ENCODE assay signal across 19 mouse cellular contexts in the genomic region with DNA sequence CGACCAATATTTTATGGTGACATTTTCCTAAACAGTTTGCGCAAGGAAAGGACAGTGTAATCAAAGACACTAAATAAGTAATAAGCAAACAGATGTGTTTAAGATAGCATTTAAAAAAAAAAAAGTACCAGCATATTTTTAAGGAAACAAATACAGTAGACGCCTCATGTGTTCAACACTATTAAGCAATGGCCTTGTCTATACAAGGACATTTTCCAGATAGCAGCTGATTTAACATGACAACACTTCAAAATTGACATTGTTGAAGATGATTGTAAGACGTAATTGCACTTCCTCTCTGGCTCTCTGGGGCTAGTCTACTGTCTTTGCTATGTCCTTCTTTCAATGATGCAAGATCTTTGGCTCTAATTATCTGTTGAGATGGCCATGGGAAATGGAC.
"Had no signal": no experiment of that assay in that cellular context is flagged by ENCODE, and none has a peak within 500 bp of the region (broad histone marks: within the 10 kb centered on the region; RNA-seq: fewer than 3 reads in every experiment).

No protein-coding gene starts in this region.

- H3K9me3 ChIP-seq: liver, embryonic 12.5 days; megakaryocyte, embryonic 14.5 days; midbrain, embryonic 13.5 days; midbrain, embryonic 15.5 days; neural tube, embryonic 13.5 days; neural tube, embryonic 15.5 days had no signal

- DNase-seq: lung, adult 18-20 months; lung, postnatal 4 days; retina, postnatal 1 day; right cerebral cortex, adult 18-20 months; right cerebral cortex, postnatal 25 days; right cerebral cortex, postnatal 4 days; spleen, adult 18-20 months; thymus, adult 18-20 months; thymus, postnatal 14 days; thymus, postnatal 36 days had no signal

- H3K9ac ChIP-seq: liver, embryonic 12.5 days; liver, embryonic 14.5 days; midbrain, embryonic 13.5 days; midbrain, embryonic 15.5 days; neural tube, embryonic 13.5 days; neural tube, embryonic 15.5 days had no signal

- H3K36me3 ChIP-seq: liver, embryonic 12.5 days; midbrain, embryonic 13.5 days; midbrain, embryonic 15.5 days; neural tube, embryonic 13.5 days; neural tube, embryonic 15.5 days had no signal

- ATAC-seq: liver, embryonic 12.5 days; midbrain, embryonic 13.5 days; midbrain, embryonic 15.5 days had no signal

- H3K27me3 ChIP-seq: midbrain, embryonic 13.5 days; midbrain, embryonic 15.5 days; neural tube, embryonic 13.5 days; neural tube, embryonic 15.5 days had no signal

- H3K4me3 ChIP-seq: liver, embryonic 12.5 days; megakaryocyte, embryonic 14.5 days; midbrain, embryonic 13.5 days; midbrain, embryonic 15.5 days; myocyte; neural tube, embryonic 13.5 days; neural tube, embryonic 15.5 days had no signal

- H3K27ac ChIP-seq: liver, embryonic 12.5 days; liver, embryonic 14.5 days; midbrain, embryonic 13.5 days; midbrain, embryonic 15.5 days; neural tube, embryonic 13.5 days; neural tube, embryonic 15.5 days had no signal

- H3K4me2 ChIP-seq: liver, embryonic 12.5 days; midbrain, embryonic 11.5 days; midbrain, embryonic 13.5 days; midbrain, embryonic 15.5 days; neural tube, embryonic 13.5 days; neural tube, embryonic 15.5 days had no signal

- H3K4me1 ChIP-seq: liver, embryonic 12.5 days; megakaryocyte, embryonic 14.5 days; midbrain, embryonic 13.5 days; midbrain, embryonic 15.5 days; neural tube, embryonic 13.5 days; neural tube, embryonic 15.5 days had no signal
